Mouse (Mus musculus): ENCODE data around the gene Sgf29. TPM values are rescaled to one million over a fixed set of nuclear protein-coding genes. Genes with fewer than 3 reads are reported as not detected.
A peak's percentile ranks its signal among the peaks of the same experiment; 100 is the strongest.

Gene Sgf29
- polyA plus RNA-seq, 1 experiment from 2014 or later = 28.9 TPM

GRCm38 (mm10) chr7:126701070-126701469, 52.0 kb downstream of the Sgf29 start:
- peak overlapping the region; percentile 8; the same call in 1 of the 2 replicates for H3K9ac ChIP-seq (ENCODE audit: low read length)
- ATAC-seq (ENCODE audit: low FRiP score, low TSS enrichment) = peak; percentile 69
- DNase-seq (ENCODE audit: low spot score) = peak; percentile 91
- TF ChIP-seq CTCF (IDR thresholded peaks at IDR 0.05; ENCODE audit: low read depth) (peak; percentile 91), EP300 (optimal IDR thresholded peaks at IDR 0.05) (no peak)
- H3K4me2 ChIP-seq (replicated peaks; ENCODE audit: low read depth) = no peak overlapping the region
- H3K4me1 ChIP-seq (replicated peaks; ENCODE audit: control insufficient read depth, insufficient read depth) = no peaks in the 10 kb centered on the region; the same call in 1 of the 2 replicates
- H3K9me3 ChIP-seq (ENCODE audit: control insufficient read depth, low read length) = no peaks in the 10 kb centered on the region
- no peak overlapping the region for H3K27ac ChIP-seq (replicated peaks)
- H3K36me3 ChIP-seq (ENCODE audit: control insufficient read depth, insufficient read depth, low read length) = no peaks in the 10 kb centered on the region
- WGBS = under 1% methylated on average over 11 of the region's 11 CpGs
- H3K27me3 ChIP-seq (ENCODE audit: control insufficient read depth, insufficient read depth, low read length) = no peaks in the 10 kb centered on the region
- no peak overlapping the region for H3K4me3 ChIP-seq (ENCODE audit: low read depth, low read length)

GRCm38 (mm10) chr7:126701559-126702357, 52.6 kb downstream of the Sgf29 start:
- Histone ChIP-seq H3K27me3 (ENCODE audit: control insufficient read depth, insufficient read depth, low read length) (no peaks in the 10 kb centered on the region), H3K4me2 (replicated peaks; ENCODE audit: low read depth) (no peak overlapping the region), H3K4me3 (ENCODE audit: low read depth, low read length) (no peak overlapping the region), H3K9me3 (ENCODE audit: control insufficient read depth, low read length) (no peaks in the 10 kb centered on the region), H3K4me1 (replicated peaks; ENCODE audit: control insufficient read depth, insufficient read depth) (no peaks in the 10 kb centered on the region; the same call in 1 of the 2 replicates), H3K27ac (replicated peaks) (no peak overlapping the region), H3K9ac (ENCODE audit: low read length) (peak overlapping the region; percentile 8; the same call in 1 of the 2 replicates), H3K36me3 (ENCODE audit: control insufficient read depth, insufficient read depth, low read length) (no peaks in the 10 kb centered on the region)
- TF ChIP-seq CTCF (IDR thresholded peaks at IDR 0.05; ENCODE audit: low read depth) = no peak
- TF ChIP-seq EP300 (optimal IDR thresholded peaks at IDR 0.05) = no peak
- DNase-seq (ENCODE audit: low spot score) = no peak
- ATAC-seq (ENCODE audit: low FRiP score, low TSS enrichment) = no peak
- 56% methylated on average over 24 of the region's 24 CpGs for WGBS

- Histone ChIP-seq H3K9ac (ENCODE audit: low read length) (no peak overlapping the region), H3K4me2 (replicated peaks; ENCODE audit: low read depth) (no peak overlapping the region), H3K4me1 (replicated peaks; ENCODE audit: control insufficient read depth, insufficient read depth) (no peaks in the 10 kb centered on the region), H3K4me3 (ENCODE audit: low read depth, low read length) (no peak overlapping the region), H3K9me3 (ENCODE audit: control insufficient read depth, low read length) (no peaks in the 10 kb centered on the region), H3K36me3 (ENCODE audit: control insufficient read depth, insufficient read depth, low read length) (no peaks in the 10 kb centered on the region), H3K27me3 (ENCODE audit: control insufficient read depth, insufficient read depth, low read length) (no peaks in the 10 kb centered on the region), H3K27ac (replicated peaks) (no peak overlapping the region)
- WGBS = 74% methylated on average over 6 of the region's 6 CpGs
- DNase-seq (ENCODE audit: low spot score) (no peak), ATAC-seq (ENCODE audit: low FRiP score, low TSS enrichment) (no peak)
- TF ChIP-seq EP300 (optimal IDR thresholded peaks at IDR 0.05) (no peak), CTCF (IDR thresholded peaks at IDR 0.05; ENCODE audit: low read depth) (no peak)
These were observed 53.2 kb downstream of the Sgf29 start for GRCm38 (mm10) chr7:126702358-126702757.

- H3K27ac ChIP-seq (replicated peaks) = no peak overlapping the region
- H3K4me2 ChIP-seq (replicated peaks; ENCODE audit: low read depth) = 0 out of 2 replicates have a peak overlapping the region, but pooled peaks have one; percentile 27
- DNase-seq (ENCODE audit: low spot score) = no peak
These were observed 54.0 kb downstream of the Sgf29 start for GRCm38 (mm10) chr7:126702861-126703756.

GRCm38 (mm10) chr7:126703757-126704077, 54.6 kb downstream of the Sgf29 start:
- Histone ChIP-seq H3K27me3 (ENCODE audit: control insufficient read depth, insufficient read depth, low read length) (no peaks in the 10 kb centered on the region), H3K27ac (replicated peaks) (no peak overlapping the region), H3K4me2 (replicated peaks; ENCODE audit: low read depth) (no peak overlapping the region), H3K9me3 (ENCODE audit: control insufficient read depth, low read length) (no peaks in the 10 kb centered on the region), H3K36me3 (ENCODE audit: control insufficient read depth, insufficient read depth, low read length) (no peaks in the 10 kb centered on the region), H3K4me1 (replicated peaks; ENCODE audit: control insufficient read depth, insufficient read depth) (no peaks in the 10 kb centered on the region), H3K4me3 (ENCODE audit: low read depth, low read length) (peak overlapping the region; percentile 2; the same call in 1 of the 2 replicates), H3K9ac (ENCODE audit: low read length) (no peak overlapping the region)
- TF ChIP-seq EP300 (optimal IDR thresholded peaks at IDR 0.05) = no peak
- TF ChIP-seq CTCF (IDR thresholded peaks at IDR 0.05; ENCODE audit: low read depth) = no peak
- 23% methylated on average over 7 of the region's 7 CpGs for WGBS
- DNase-seq (ENCODE audit: low spot score) (no peak), ATAC-seq (ENCODE audit: low FRiP score, low TSS enrichment) (no peak)

More at GRCm38 (mm10) chr7:126702861-126703756, 54.0 kb downstream of the Sgf29 start:
- no peaks in the 10 kb centered on the region for H3K27me3 ChIP-seq (ENCODE audit: control insufficient read depth, insufficient read depth, low read length)
- no peak for ATAC-seq (ENCODE audit: low FRiP score, low TSS enrichment)
- 73% methylated on average over 12 of the region's 12 CpGs for WGBS
- 0 out of 2 replicates have a peak overlapping the region, but pooled peaks have one; percentile 2 for H3K4me3 ChIP-seq (ENCODE audit: low read depth, low read length)
- H3K9me3 ChIP-seq (ENCODE audit: control insufficient read depth, low read length) = no peaks in the 10 kb centered on the region
- H3K36me3 ChIP-seq (ENCODE audit: control insufficient read depth, insufficient read depth, low read length) = no peaks in the 10 kb centered on the region
- H3K9ac ChIP-seq (ENCODE audit: low read length) = peak overlapping the region; percentile 13; the same call in 1 of the 2 replicates
- TF ChIP-seq CTCF (IDR thresholded peaks at IDR 0.05; ENCODE audit: low read depth) (no peak), EP300 (optimal IDR thresholded peaks at IDR 0.05) (no peak)
- no peaks in the 10 kb centered on the region for H3K4me1 ChIP-seq (replicated peaks; ENCODE audit: control insufficient read depth, insufficient read depth)

All from stomach, postnatal 0 days (tissue).